Mouse (Mus musculus): Measurements from ENCODE around the gene Prkn. TPM values are rescaled to one million over a fixed set of nuclear protein-coding genes. Genes with fewer than 3 reads are reported as not detected.

Gene Prkn
- total and polyA plus RNA-seq, 3 experiments: 0.39 to 0.50 TPM; not detected in 1

DNA sequence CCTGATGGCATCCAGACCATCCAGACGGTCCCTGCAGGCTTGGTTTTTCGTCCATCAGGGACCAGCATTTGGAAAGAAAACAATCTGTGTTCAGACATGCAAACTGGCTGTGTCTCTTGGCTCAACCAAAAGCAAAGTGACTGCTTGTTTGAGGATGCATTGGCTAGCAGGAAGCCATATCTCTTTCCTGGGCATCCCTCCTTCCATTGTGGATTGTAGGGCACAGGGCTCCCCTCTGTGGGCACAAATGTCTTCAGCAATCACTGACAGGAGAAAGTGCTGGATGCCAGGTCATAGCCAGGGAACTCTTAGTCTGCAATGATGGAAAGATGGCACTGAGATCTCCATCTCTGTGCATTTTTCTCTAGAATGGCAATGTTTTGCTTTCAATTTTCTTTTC lies 939.8 kb downstream of the Prkn start:
- Histone ChIP-seq H3K4me3 (ENCODE audit: control insufficient read depth in 1 of 2, insufficient read depth in 1 of 2, low read depth in 2 of 2, low read length in 2 of 2) (no peak overlapping the region), H3K79me2 (ENCODE audit: control insufficient read depth, insufficient read depth, low read length, poor library complexity) (no peaks in the 10 kb centered on the region), H3K9me3 (replicated peaks; ENCODE audit: insufficient read depth, low read length) (no peaks in the 10 kb centered on the region), H3K27ac (ENCODE audit: control insufficient read depth, low read depth, low read length) (no peak overlapping the region), H3K9ac (ENCODE audit: control insufficient read depth, low read depth, low read length, poor library complexity, severe bottlenecking) (no peak overlapping the region), H3K27me3 (ENCODE audit: control insufficient read depth in 1 of 2, insufficient read depth in 2 of 2, low read length in 2 of 2) (no peaks in the 10 kb centered on the region), H3K36me3 (ENCODE audit: control insufficient read depth in 1 of 2, insufficient read depth in 2 of 2, low read length in 2 of 2) (peaks cover 0 to 18% of the 10 kb centered on the region in 2 experiments; a peak in 2 of 4 replicates), H3K4me1 (ENCODE audit: control insufficient read depth in 1 of 2, insufficient read depth in 2 of 2, low read length in 2 of 2) (peaks cover 8 to 23% of the 10 kb centered on the region in 2 experiments)
- TF ChIP-seq USF1 (IDR thresholded peaks at IDR 0.05; ENCODE audit: low read depth, low read length) (no peak), MXI1 (IDR thresholded peaks at IDR 0.05; ENCODE audit: low read depth, low read length) (no peak), JUND (IDR thresholded peaks at IDR 0.05; ENCODE audit: low read depth, low read length) (no peak), TAL1 (IDR thresholded peaks at IDR 0.05; ENCODE audit: low read length) (no peak), EP300 (IDR thresholded peaks at IDR 0.05; ENCODE audit: low read depth in 1 of 2, low read length in 2 of 2) (no peak), TCF12 (IDR thresholded peaks at IDR 0.05; ENCODE audit: low read depth, low read length) (no peak), GABPA (IDR thresholded peaks at IDR 0.05; ENCODE audit: low read depth, low read length) (no peak), RCOR1 (IDR thresholded peaks at IDR 0.05; ENCODE audit: low read depth, low read length) (no peak), MAFK (IDR thresholded peaks at IDR 0.05; ENCODE audit: borderline replicate concordance, low read depth, low read length) (no peak), MEF2A (IDR thresholded peaks at IDR 0.05; ENCODE audit: extremely low read depth, insufficient replicate concordance, low read depth, low read length, poor library complexity, severe bottlenecking) (no peak), CHD2 (IDR thresholded peaks at IDR 0.05; ENCODE audit: low read length) (no peak)
- no peak for DNase-seq (ENCODE audit: low read depth, low spot score)

DNA sequence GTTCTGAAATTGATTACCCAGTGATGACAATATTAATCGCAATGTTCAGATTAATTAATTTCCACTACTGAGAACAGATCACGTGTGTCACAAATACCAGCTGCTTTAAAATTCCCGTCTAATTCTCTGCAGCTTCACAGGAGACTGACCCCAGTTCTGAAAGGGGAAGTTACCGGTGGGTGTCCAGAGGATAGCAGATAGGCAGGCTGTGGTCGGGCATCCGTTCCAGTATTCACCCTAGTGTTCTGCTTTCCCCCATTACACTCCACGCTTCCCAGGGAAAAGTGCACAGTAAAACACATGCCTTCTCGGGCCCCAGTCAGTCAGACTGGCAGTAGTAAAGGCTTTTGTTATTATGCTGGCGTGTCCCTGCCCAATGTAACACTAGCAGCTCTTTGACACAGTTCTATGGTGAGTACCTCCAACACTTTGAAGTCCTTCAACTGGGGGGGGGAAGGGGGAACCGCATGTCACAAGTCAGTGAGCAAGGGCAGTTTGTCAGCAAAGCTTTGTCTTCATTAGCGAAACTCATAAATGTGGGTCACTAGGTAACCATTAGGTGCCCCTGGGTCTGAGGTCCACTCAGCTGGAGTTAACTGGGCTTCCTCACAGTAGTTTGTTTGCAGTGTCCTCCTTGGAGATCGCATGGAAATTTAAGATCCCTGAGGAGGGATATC lies 940.8 kb downstream of the Prkn start:
- Histone ChIP-seq H3K4me3 (ENCODE audit: control insufficient read depth in 1 of 2, insufficient read depth in 1 of 2, low read depth in 2 of 2, low read length in 2 of 2) (no peak overlapping the region), H3K9me3 (replicated peaks; ENCODE audit: insufficient read depth, low read length) (no peaks in the 10 kb centered on the region), H3K9ac (ENCODE audit: control insufficient read depth, low read depth, low read length, poor library complexity, severe bottlenecking) (peak overlapping the region; percentile 28), H3K27ac (ENCODE audit: control insufficient read depth, low read depth, low read length) (peak overlapping the region; percentile 20), H3K4me1 (ENCODE audit: control insufficient read depth in 1 of 2, insufficient read depth in 2 of 2, low read length in 2 of 2) (peaks cover 8 to 23% of the 10 kb centered on the region in 2 experiments), H3K79me2 (ENCODE audit: control insufficient read depth, insufficient read depth, low read length, poor library complexity) (no peaks in the 10 kb centered on the region), H3K27me3 (ENCODE audit: control insufficient read depth in 1 of 2, insufficient read depth in 2 of 2, low read length in 2 of 2) (no peaks in the 10 kb centered on the region), H3K36me3 (ENCODE audit: control insufficient read depth in 1 of 2, insufficient read depth in 2 of 2, low read length in 2 of 2) (peaks cover 0 to 18% of the 10 kb centered on the region in 2 experiments; a peak in 2 of 4 replicates)
- DNase-seq (ENCODE audit: low read depth, low spot score): peak; percentile 77
- TF ChIP-seq CHD2 (IDR thresholded peaks at IDR 0.05; ENCODE audit: low read length) (no peak), E2F4 (IDR thresholded peaks at IDR 0.05; ENCODE audit: borderline replicate concordance, low read depth, low read length) (no peak), KAT2A (conservative IDR thresholded peaks at IDR 0.05; ENCODE audit: low read depth, low read length) (no peak), GATA1 (IDR thresholded peaks at IDR 0.05; ENCODE audit: low read depth, low read length) (0 out of 2 replicates have a peak, but pooled peaks have one; percentile 11), TAL1 (IDR thresholded peaks at IDR 0.05; ENCODE audit: low read length) (peak; percentile 41), EP300 (IDR thresholded peaks at IDR 0.05; ENCODE audit: low read depth in 1 of 2, low read length in 2 of 2) (peak; percentile 49 to 53; a peak in 3 of 4 replicates), MAX (IDR thresholded peaks at IDR 0.05; ENCODE audit: low read length) (peak; percentile 43; the same call in 1 of the 2 replicates), POLR2AphosphoS5 (IDR thresholded peaks at IDR 0.05; ENCODE audit: borderline replicate concordance, low read depth, low read length) (no peak), USF1 (IDR thresholded peaks at IDR 0.05; ENCODE audit: low read depth, low read length) (peak; percentile 52; the same call in 1 of the 2 replicates), GABPA (IDR thresholded peaks at IDR 0.05; ENCODE audit: low read depth, low read length) (no peak), ZC3H11A (IDR thresholded peaks at IDR 0.05; ENCODE audit: low read depth, low read length) (no peak)

Data from MEL (cell line).